30 mouse cellular contexts compared by ENCODE assay signal in the genomic region with DNA sequence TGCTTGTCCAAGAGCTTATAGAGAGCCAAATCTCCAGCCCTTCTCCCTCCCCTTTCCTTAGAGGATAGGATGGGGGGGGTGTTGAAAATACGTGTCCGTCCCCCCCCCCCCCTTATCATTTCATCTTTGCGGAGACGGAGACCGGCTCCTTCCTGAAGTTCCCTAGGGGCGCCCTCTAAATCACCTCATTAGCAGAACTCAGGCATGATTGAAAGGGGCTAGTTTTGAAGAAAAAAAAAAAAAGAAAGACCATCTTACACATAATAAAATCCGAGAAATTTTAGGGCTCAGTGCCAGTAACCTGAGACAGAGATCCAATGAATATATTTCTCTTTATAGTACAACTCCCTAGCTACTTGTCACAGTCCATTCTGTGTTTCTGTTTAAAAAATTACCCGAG.
DNase-seq lines count a peak whose midpoint lies in the region; ATAC-seq and TF ChIP-seq lines count a peak whose summit lies in the region.
"Had no signal": no experiment of that assay in that cellular context is flagged by ENCODE, and none has a peak within 500 bp of the region (broad histone marks: within the 10 kb centered on the region; RNA-seq: fewer than 3 reads in every experiment).

No protein-coding gene starts in this region.

- H3K27me3 ChIP-seq in kidney, embryonic 16.5 days (ENCODE audit: insufficient read depth, low read length), result no peaks in the 10 kb centered on the region
- no peaks in the 10 kb centered on the region for H3K27me3 ChIP-seq in lung, embryonic 16.5 days (ENCODE audit: control insufficient read depth, insufficient read depth, low read depth, low read length)
- no peaks in the 10 kb centered on the region for H3K27me3 ChIP-seq in embryonic facial prominence, embryonic 11.5 days (ENCODE audit: control insufficient read depth, insufficient read depth, low read length)
- no peaks in the 10 kb centered on the region for H3K27me3 ChIP-seq in limb, embryonic 14.5 days (ENCODE audit: control insufficient read depth, insufficient read depth, low read length)
- H3K27me3 ChIP-seq in forebrain, postnatal 0 days (ENCODE audit: insufficient read depth, low read length), result no peaks in the 10 kb centered on the region
- H3K27me3 ChIP-seq: liver, embryonic 12.5 days; neural tube, embryonic 13.5 days had no signal

- H3K9me3 ChIP-seq in kidney, embryonic 16.5 days (ENCODE audit: low read length), result no peaks in the 10 kb centered on the region
- no peaks in the 10 kb centered on the region for H3K9me3 ChIP-seq in lung, embryonic 16.5 days (ENCODE audit: control insufficient read depth, low read length)
- no peaks in the 10 kb centered on the region for H3K9me3 ChIP-seq in embryonic facial prominence, embryonic 11.5 days (replicated peaks; ENCODE audit: control insufficient read depth, low read length)
- H3K9me3 ChIP-seq in limb, embryonic 14.5 days (ENCODE audit: control insufficient read depth, low read length), result no peaks in the 10 kb centered on the region
- no peaks in the 10 kb centered on the region for H3K9me3 ChIP-seq in forebrain, postnatal 0 days (ENCODE audit: low read length)
- H3K9me3 ChIP-seq: liver, embryonic 12.5 days; midbrain, embryonic 10.5 days; neural tube, embryonic 13.5 days had no signal

- no peak overlapping the region for H3K4me3 ChIP-seq in kidney, embryonic 16.5 days (ENCODE audit: low read length)
- no peak overlapping the region for H3K4me3 ChIP-seq in lung, embryonic 16.5 days (ENCODE audit: low read length)
- no peak overlapping the region for H3K4me3 ChIP-seq in embryonic facial prominence, embryonic 11.5 days (ENCODE audit: low read depth, low read length)
- no peak overlapping the region for H3K4me3 ChIP-seq in limb, embryonic 14.5 days (replicated peaks; ENCODE audit: low read length)
- no peak overlapping the region for H3K4me3 ChIP-seq in forebrain, postnatal 0 days (ENCODE audit: low read depth, low read length)
- H3K4me3 ChIP-seq: gastrocnemius, adult 2 months; layer of hippocampus, adult 2 months; left cerebral cortex, adult 2 months; liver, embryonic 12.5 days; midbrain, embryonic 10.5 days; myocyte; neural tube, embryonic 13.5 days had no signal

- H3K27ac ChIP-seq in kidney, embryonic 16.5 days (ENCODE audit: low read length), result no peak overlapping the region
- no peak overlapping the region for H3K27ac ChIP-seq in lung, embryonic 16.5 days (ENCODE audit: low read length)
- no peak overlapping the region for H3K27ac ChIP-seq in embryonic facial prominence, embryonic 11.5 days (replicated peaks; ENCODE audit: low read depth, low read length)
- H3K27ac ChIP-seq in limb, embryonic 14.5 days (replicated peaks; ENCODE audit: low read depth, low read length), result no peak overlapping the region
- H3K27ac ChIP-seq in forebrain, postnatal 0 days (ENCODE audit: low read depth, low read length), result no peak overlapping the region
- H3K27ac ChIP-seq: gastrocnemius, adult 2 months; hindbrain, embryonic 14.5 days; layer of hippocampus, adult 2 months; left cerebral cortex, adult 2 months; liver, embryonic 12.5 days; midbrain, embryonic 10.5 days; neural tube, embryonic 13.5 days had no signal

- H3K36me3 ChIP-seq in kidney, embryonic 16.5 days (ENCODE audit: insufficient read depth, low read length), result no peaks in the 10 kb centered on the region
- no peaks in the 10 kb centered on the region for H3K36me3 ChIP-seq in lung, embryonic 16.5 days (ENCODE audit: control insufficient read depth, insufficient read depth, low read length)
- no peaks in the 10 kb centered on the region for H3K36me3 ChIP-seq in embryonic facial prominence, embryonic 11.5 days (replicated peaks; ENCODE audit: control insufficient read depth, insufficient read depth, low read depth, low read length)
- H3K36me3 ChIP-seq in limb, embryonic 14.5 days (ENCODE audit: control insufficient read depth, insufficient read depth, low read length), result no peaks in the 10 kb centered on the region
- H3K36me3 ChIP-seq in forebrain, postnatal 0 days (ENCODE audit: insufficient read depth), result no peaks in the 10 kb centered on the region
- H3K36me3 ChIP-seq: liver, embryonic 12.5 days; midbrain, embryonic 10.5 days; neural tube, embryonic 13.5 days had no signal

- 0 out of 2 replicates have a peak overlapping the region, but pooled peaks have one; percentile 13 for H3K4me2 ChIP-seq in kidney, embryonic 16.5 days (replicated peaks; ENCODE audit: low read depth, low read length)
- no peak overlapping the region for H3K4me2 ChIP-seq in lung, embryonic 16.5 days (ENCODE audit: low read depth, low read length)
- no peak overlapping the region for H3K4me2 ChIP-seq in embryonic facial prominence, embryonic 11.5 days (ENCODE audit: low read depth, low read length)
- H3K4me2 ChIP-seq in limb, embryonic 14.5 days (replicated peaks; ENCODE audit: low read depth, low read length, severe bottlenecking), result peak overlapping the region; percentile 18
- H3K4me2 ChIP-seq in forebrain, postnatal 0 days (ENCODE audit: low read depth), result no peak overlapping the region
- H3K4me2 ChIP-seq: heart, embryonic 11.5 days; hindbrain, embryonic 14.5 days; liver, embryonic 12.5 days; neural tube, embryonic 13.5 days had no signal

- ATAC-seq in kidney, embryonic 16.5 days (ENCODE audit: low FRiP score, low TSS enrichment), result peak; percentile 27; the same call in 1 of the 2 replicates
- ATAC-seq in lung, embryonic 16.5 days (ENCODE audit: low read depth), result peak; percentile 45; the same call in 1 of the 2 replicates
- ATAC-seq in embryonic facial prominence, embryonic 11.5 days (replicated peaks; ENCODE audit: insufficient number of reproducible peaks, low FRiP score, low TSS enrichment, low read depth), result peak; percentile 62; the same call in 1 of the 2 replicates
- peak; percentile 85 for ATAC-seq in limb, embryonic 14.5 days (ENCODE audit: low FRiP score, low read depth)
- no peak for ATAC-seq in forebrain, postnatal 0 days
- ATAC-seq: CD4-positive, CD25-positive, alpha-beta regulatory T cell, adult 4 months; forebrain, embryonic 14.5 days; intestine, postnatal 0 days; liver, embryonic 12.5 days; liver, postnatal 0 days had no signal

- TF ChIP-seq POLR2A in limb, embryonic 14.5 days (IDR thresholded peaks at IDR 0.05; ENCODE audit: borderline replicate concordance, extremely low read depth, insufficient read depth, insufficient read length), result no peak

- no peak for TF ChIP-seq CTCF in forebrain, postnatal 0 days (IDR thresholded peaks at IDR 0.05; ENCODE audit: low read depth)

- DNase-seq in kidney, adult 9 months, result no peak
- no peak for DNase-seq in lung, postnatal 4 days
- peak; percentile 18 for DNase-seq in embryonic facial prominence, embryonic 11.5 days (ENCODE audit: low spot score)
- peak; percentile 80 for DNase-seq in limb, embryonic 14.5 days (ENCODE audit: low spot score)
- no peak for DNase-seq in yolk sac, embryonic 10.5 days (ENCODE audit: low spot score)
- no peak for DNase-seq in forebrain, postnatal 0 days
- DNase-seq: adrenal gland, postnatal 14 days; cerebellum, adult 11-12 months; cerebellum, adult 9-11 months; gastrocnemius, adult 2 months; gastrocnemius, postnatal 36 days; heart, adult 18-20 months; heart, postnatal 4 days; kidney, postnatal 25 days; liver, postnatal 0 days; thymus, adult 2 months; thymus, postnatal 4 days had no signal

- WGBS in kidney, embryonic 16.5 days, result 32% methylated on average over 6 of the region's 8 CpGs
- WGBS in lung, embryonic 16.5 days, result 29% methylated on average over 7 of the region's 8 CpGs
- WGBS in embryonic facial prominence, embryonic 11.5 days, result 43% methylated on average over 8 of the region's 8 CpGs
- 11% methylated on average over 8 of the region's 8 CpGs for WGBS in limb, embryonic 14.5 days
- WGBS in forebrain, postnatal 0 days, result 57% methylated on average over 8 of the region's 8 CpGs

- no peak overlapping the region for H3K9ac ChIP-seq in kidney, embryonic 16.5 days (replicated peaks; ENCODE audit: low read length)
- no peak overlapping the region for H3K9ac ChIP-seq in lung, embryonic 16.5 days (ENCODE audit: low read length)
- H3K9ac ChIP-seq in embryonic facial prominence, embryonic 11.5 days (replicated peaks; ENCODE audit: low read length), result no peak overlapping the region
- H3K9ac ChIP-seq in limb, embryonic 14.5 days (ENCODE audit: low read depth, low read length, severe bottlenecking), result no peak overlapping the region
- H3K9ac ChIP-seq in forebrain, postnatal 0 days, result no peak overlapping the region
- H3K9ac ChIP-seq: hindbrain, embryonic 14.5 days; liver, embryonic 12.5 days; liver, postnatal 0 days; neural tube, embryonic 13.5 days had no signal

- H3K4me1 ChIP-seq in kidney, embryonic 16.5 days (ENCODE audit: insufficient read depth, low read length), result no peaks in the 10 kb centered on the region
- no peaks in the 10 kb centered on the region for H3K4me1 ChIP-seq in lung, embryonic 16.5 days (replicated peaks; ENCODE audit: control insufficient read depth, insufficient read depth, low read length)
- H3K4me1 ChIP-seq in embryonic facial prominence, embryonic 11.5 days (ENCODE audit: control insufficient read depth, insufficient read depth, low read length), result no peaks in the 10 kb centered on the region
- 0 out of 2 replicates have a peak, but pooled peaks cover 2% of the 10 kb centered on the region for H3K4me1 ChIP-seq in limb, embryonic 14.5 days (ENCODE audit: control insufficient read depth, insufficient read depth, low read length)
- no peaks in the 10 kb centered on the region for H3K4me1 ChIP-seq in forebrain, postnatal 0 days (ENCODE audit: insufficient read depth)
- H3K4me1 ChIP-seq: liver, embryonic 12.5 days; midbrain, embryonic 10.5 days; neural tube, embryonic 13.5 days had no signal

Comparison
In these comparisons a context has a peak if more than half of its experiments do, and no peak if none do; other contexts are left out.
1. H3K4me2 ChIP-seq: peak in kidney, embryonic 16.5 days (single experiment) and limb, embryonic 14.5 days (single experiment); none in lung, embryonic 16.5 days (single experiment), embryonic facial prominence, embryonic 11.5 days (single experiment) and forebrain, postnatal 0 days (single experiment).
2. DNase-seq: peak in embryonic facial prominence, embryonic 11.5 days (single experiment) and limb, embryonic 14.5 days (single experiment); none in kidney, adult 9 months (single experiment), lung, postnatal 4 days (0 of 2), yolk sac, embryonic 10.5 days (single experiment) and forebrain, postnatal 0 days (single experiment).